Mouse (Mus musculus) pancreas, adult 10 weeks (tissue): ENCODE results near the gene Cbr1. TPM values are rescaled to one million over a fixed set of nuclear protein-coding genes. Genes with fewer than 3 reads are reported as not detected.

ENCODE experiments used
- polyA plus RNA-seq: library from polyadenylated mRNA; stranded (reverse); fragments of 350-450 nt; fragmentation: Illumina TruSeq; extraction: RNeasy Lipid Tissue Mini Kit (QIAGEN cat#74804); gene quantifications from one replicate; pipeline ENCODE4 v1.2.3, GENCODE M21; 2015; ENCODE audit warnings: low read depth, low replicate concordance; ENCODE audit not compliant: insufficient read depth

The Cbr1 gene
- polyA plus RNA-seq: 15.6 TPM

DNA sequence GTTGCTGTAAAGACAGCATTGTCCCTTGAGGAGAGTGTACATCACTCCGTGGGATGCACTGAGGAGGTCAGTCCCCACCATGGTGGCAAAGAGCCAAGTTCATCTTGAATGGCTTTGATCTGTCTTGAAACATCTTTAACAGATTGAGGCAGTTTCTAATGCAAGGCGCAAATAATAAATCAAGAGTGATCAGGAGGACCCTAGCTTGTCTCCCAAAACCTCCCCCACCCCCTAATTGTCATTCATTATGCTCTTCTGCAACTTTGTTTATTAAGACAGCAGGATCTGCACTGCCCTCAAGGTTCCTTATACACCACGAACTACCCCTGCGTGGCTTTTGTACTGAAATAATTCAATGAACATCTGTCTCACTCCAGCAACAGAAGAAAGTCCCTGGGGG lies at the start of gene Cbr1:
Gene Cbr1 (plus strand): TSS at position 301 of the 400 bp plus-strand sequence.

DNA sequence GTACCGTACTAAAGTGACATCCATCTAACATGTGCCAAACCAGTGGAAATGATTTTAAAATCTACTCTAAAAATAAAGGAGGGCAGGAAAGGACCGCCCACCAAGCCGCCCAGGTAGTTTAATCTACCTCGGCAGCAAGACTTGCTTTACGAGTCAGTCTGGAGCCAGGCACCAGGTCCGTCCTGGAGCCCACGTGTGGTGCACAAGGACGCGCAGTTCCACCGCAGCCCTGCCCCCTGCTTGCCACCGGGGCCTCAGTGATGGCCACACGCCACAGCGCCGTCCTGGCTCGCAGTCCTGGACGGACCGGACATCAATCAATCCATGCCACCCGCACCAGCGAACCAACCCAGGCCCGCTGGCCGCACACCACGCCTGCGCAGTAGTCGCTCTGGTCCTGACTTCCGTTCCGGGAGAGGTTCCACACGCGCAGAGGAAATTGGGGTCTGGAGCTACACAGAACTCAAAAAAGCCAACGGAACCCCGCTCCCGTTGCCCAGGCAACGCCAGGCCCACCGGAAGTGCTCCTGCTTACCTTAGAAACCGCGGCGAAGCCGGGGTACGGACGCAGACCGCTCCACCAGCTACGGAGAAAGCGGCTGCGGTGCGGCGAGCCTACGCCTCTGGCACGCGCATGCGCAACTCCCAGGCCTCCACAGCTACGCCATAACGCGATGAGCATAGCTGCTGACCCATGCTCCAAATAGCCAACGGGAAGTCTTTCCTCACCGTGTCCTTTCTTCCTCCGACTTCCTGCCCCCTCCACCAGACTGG lies 2.0 kb upstream of the Cbr1 start, which contains the start of gene Setd4:
Gene Setd4 (minus strand): TSS at position 625 of the 774 bp plus-strand sequence.

DNA sequence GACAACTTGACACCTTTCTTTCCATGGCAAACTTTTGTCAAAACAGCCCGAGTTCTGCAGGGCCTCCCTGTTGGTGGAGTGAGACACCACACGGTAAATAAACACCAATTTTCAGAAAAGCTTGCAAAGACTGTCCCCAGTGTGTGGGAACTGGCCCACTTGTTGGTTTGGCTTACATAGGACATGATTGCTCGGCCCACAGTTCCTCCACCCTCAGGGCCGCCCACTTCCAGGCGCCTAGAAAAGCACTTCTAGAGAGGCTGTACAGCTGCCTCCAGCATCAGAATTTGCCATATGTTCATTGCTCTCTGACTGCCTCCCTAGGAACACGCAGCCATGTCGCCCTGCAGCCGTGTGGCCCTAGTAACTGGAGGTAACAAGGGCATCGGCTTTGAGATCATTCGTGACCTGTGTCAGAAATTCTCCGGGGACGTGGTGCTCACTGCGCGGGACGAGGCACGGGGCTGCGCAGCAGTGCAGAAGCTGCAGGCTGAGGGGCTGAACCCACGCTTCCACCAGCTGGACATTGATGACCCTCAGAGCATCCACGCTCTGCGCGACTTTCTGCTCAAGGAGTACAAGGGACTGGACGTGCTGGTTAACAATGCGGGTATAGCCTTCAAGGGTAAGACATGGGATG lies 22.2 kb downstream of the Cbr1 start, which contains the start of gene Gm5678:
Gene Gm5678 (plus strand): TSS at position 337 of the 640 bp plus-strand sequence.

Other genes with a start within 250 kb of the Cbr1 start
- 5.7 TPM for gene Setd4, start 1.8 kb upstream of the Cbr1 start, polyA plus RNA-seq
- gene Gm5678, start 22.2 kb downstream of the Cbr1 start, polyA plus RNA-seq: not detected
- gene Cbr3, start 77.4 kb downstream of the Cbr1 start, polyA plus RNA-seq: 3.2 TPM
- 13.2 TPM for gene Dop1b, start 106.1 kb downstream of the Cbr1 start, polyA plus RNA-seq
- 5.5 TPM for gene Morc3, start 226.3 kb downstream of the Cbr1 start, polyA plus RNA-seq